Mouse (Mus musculus): ENCODE measurements at regions not wholly inside any gene's neighbourhood (a gene's known extent, or its start where the extent isn't known, plus 50 kb on each side); places are given as distances from the start of the nearest gene placed in this dataset.

GRCm38 (mm10) chr10:118700115-118700514, 169.9 kb downstream of the Dyrk2 start:
- TF ChIP-seq CTCF (IDR thresholded peaks at IDR 0.05; ENCODE audit: low read depth, low read length) (no peak), POLR2A (IDR thresholded peaks at IDR 0.05; ENCODE audit: borderline replicate concordance, low read depth, low read length) (no peak)
